Mouse (Mus musculus) ES-Bruce4 (cell line): ENCODE data around the gene Dydc2. TPM values are rescaled to one million over a fixed set of nuclear protein-coding genes. Genes with fewer than 3 reads are reported as not detected.

Experiments
- H3K27ac ChIP-seq: 2 replicates; pipeline ENCODE4 v1.5.1; 2012; ENCODE audit warnings: low read length, inconsistent platforms; ENCODE audit not compliant: insufficient read depth
- H3K27me3 ChIP-seq: 2 replicates; pipeline ENCODE4 v1.6.1; 2012; ENCODE audit warnings: mild to moderate bottlenecking, low read length, inconsistent platforms; ENCODE audit not compliant: control insufficient read depth, poor library complexity, insufficient read depth, severe bottlenecking
- H3K36me3 ChIP-seq: 2 replicates; pipeline ENCODE4 v1.6.1; 2012; ENCODE audit warnings: inconsistent platforms, mild to moderate bottlenecking, low read length, moderate library complexity; ENCODE audit not compliant: control insufficient read depth, poor library complexity, insufficient read depth, severe bottlenecking
- H3K4me1 ChIP-seq: one replicate; pipeline ENCODE4 v1.8.1; 2011; ENCODE audit warnings: low read length; ENCODE audit not compliant: control insufficient read depth, insufficient read depth
- H3K4me3 ChIP-seq: 2 replicates; pipeline ENCODE4 v1.5.1; 2011; ENCODE audit warnings: low read depth, mild to moderate bottlenecking, low read length
- H3K9ac ChIP-seq: 2 replicates; pipeline ENCODE4 v1.6.1; 2012; ENCODE audit warnings: low read depth, mild to moderate bottlenecking, inconsistent platforms; ENCODE audit not compliant: poor library complexity, severe bottlenecking
- H3K9me3 ChIP-seq: replicated peaks from 2 replicates; pipeline ENCODE4 v1.6.1; 2012; ENCODE audit warnings: mild to moderate bottlenecking, low read length, inconsistent platforms; ENCODE audit not compliant: control insufficient read depth, poor library complexity, insufficient read depth, severe bottlenecking
- CTCF ChIP-seq: IDR thresholded peaks from one replicate; pipeline ENCODE4 v1.8.1; 2011; ENCODE audit warnings: low read depth, low read length
- EP300 ChIP-seq: IDR thresholded peaks from 2 replicates; pipeline ENCODE4 v1.6.1; 2011; ENCODE audit warnings: low read depth, low read length; ENCODE audit not compliant: insufficient read depth
- POLR2A ChIP-seq: IDR thresholded peaks from one replicate; pipeline ENCODE4 v1.8.1; 2011; ENCODE audit warnings: low read length; ENCODE audit not compliant: insufficient read depth
- polyA plus RNA-seq: library from polyadenylated mRNA; stranded (reverse); fragments of >200 nt; gene quantifications from 2 replicates; pipeline ENCODE4 v1.2.4, GENCODE M21; 2011; ENCODE audit warnings: low read depth; ENCODE audit not compliant: missing spikeins, insufficient read depth, insufficient read length

Gene Dydc2
- polyA plus RNA-seq, 1 experiment = not detected

DNA sequence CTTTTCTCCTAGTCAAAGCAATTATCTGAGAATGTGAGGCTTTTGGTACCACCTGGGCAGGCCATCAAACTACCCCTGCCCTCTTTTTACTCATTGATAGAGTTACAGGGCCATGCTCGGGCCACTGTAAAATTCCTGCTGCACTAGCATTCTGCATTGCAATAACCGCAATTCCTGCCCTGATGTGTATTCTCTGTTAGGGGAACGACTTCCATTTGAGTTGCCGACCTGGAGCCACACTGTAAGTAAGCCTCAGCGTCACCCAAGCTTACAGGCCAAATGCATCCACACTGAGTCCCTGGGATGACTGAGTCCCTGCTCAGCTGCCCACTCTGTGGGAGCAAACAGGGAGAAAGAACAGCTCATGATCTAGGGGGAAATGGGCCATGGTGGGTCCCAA lies 67.4 kb downstream of the Dydc2 start:
- Histone ChIP-seq H3K27me3 (no peaks in the 10 kb centered on the region), H3K27ac (no peak overlapping the region), H3K36me3 (no peaks in the 10 kb centered on the region), H3K9ac (no peak overlapping the region), H3K4me3 (no peak overlapping the region), H3K4me1 (no peaks in the 10 kb centered on the region), H3K9me3 (no peaks in the 10 kb centered on the region)
- TF ChIP-seq EP300 (no peak), CTCF (no peak), POLR2A (no peak)

DNA sequence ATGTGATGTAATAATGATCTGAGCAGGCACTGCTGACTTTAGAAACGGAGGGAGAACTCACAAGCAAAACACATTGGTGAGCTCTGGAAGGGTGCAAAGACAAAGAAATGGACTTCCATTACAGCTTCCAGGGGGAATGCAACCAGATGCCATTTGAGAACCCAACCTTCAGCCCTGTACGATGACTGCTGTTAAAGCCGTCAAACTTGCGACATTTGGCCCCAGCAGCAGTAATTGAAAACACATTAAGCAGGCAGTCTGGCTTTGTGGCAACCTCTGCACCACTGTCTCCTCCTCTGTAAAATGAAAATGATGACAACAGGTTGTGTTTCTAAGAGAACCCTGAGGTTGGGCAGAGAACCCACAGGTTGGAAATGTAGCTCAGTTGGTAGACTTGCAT lies 68.2 kb downstream of the Dydc2 start:
- no peak overlapping the region for H3K27ac ChIP-seq
- TF ChIP-seq EP300 (no peak), CTCF (no peak), POLR2A (no peak)
- H3K27me3 ChIP-seq = no peaks in the 10 kb centered on the region
- H3K36me3 ChIP-seq = no peaks in the 10 kb centered on the region
- H3K9me3 ChIP-seq = no peaks in the 10 kb centered on the region
- H3K9ac ChIP-seq = no peak overlapping the region
- no peak overlapping the region for H3K4me3 ChIP-seq
- no peaks in the 10 kb centered on the region for H3K4me1 ChIP-seq

DNA sequence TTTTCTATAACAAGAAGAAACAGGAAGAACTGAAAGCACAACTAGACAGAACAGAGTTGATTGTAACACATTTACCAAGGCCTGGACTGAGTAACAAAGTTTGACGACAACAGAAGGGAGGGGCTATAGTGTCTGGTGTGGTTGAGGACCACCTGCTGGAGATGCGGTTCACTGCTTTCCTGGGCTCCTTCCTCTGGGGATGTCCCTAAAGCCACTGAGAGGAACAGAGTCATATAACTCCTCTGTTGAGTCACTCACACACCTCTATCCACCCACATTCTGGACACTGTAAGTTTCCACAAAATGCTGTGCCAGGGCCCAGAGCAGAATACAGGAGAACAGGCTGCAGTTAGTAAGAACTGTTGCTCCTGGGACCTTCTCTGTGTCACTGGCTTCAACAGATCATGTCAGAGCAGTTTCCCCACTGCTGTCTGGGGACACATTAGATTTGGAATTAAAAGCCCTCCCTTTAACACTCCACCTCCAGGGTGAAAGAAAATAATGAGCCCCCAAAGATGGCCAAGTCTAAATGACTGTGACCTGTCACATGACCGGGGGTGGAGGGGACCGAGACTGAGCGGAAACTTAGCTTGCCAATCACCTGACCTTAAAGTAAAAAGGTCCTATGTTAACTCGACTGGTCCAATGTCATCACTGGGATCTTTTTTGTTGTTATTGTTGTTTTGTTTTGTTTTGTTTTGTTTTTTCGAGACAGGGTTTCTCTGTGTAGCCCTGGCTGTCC lies 68.9 kb downstream of the Dydc2 start:
- TF ChIP-seq CTCF (no peak), EP300 (no peak), POLR2A (no peak)
- H3K4me3 ChIP-seq = no peak overlapping the region
- no peak overlapping the region for H3K27ac ChIP-seq
- no peaks in the 10 kb centered on the region for H3K36me3 ChIP-seq
- H3K9ac ChIP-seq = no peak overlapping the region
- no peaks in the 10 kb centered on the region for H3K9me3 ChIP-seq
- no peaks in the 10 kb centered on the region for H3K4me1 ChIP-seq
- H3K27me3 ChIP-seq = no peaks in the 10 kb centered on the region

Other genes with a start within 250 kb of the Dydc2 start
- gene Sh2d4b, start 175.9 kb downstream of the Dydc2 start, polyA plus RNA-seq = 1.7 and 2.6 TPM in 2 replicates
- gene Tspan14, start 102.4 kb downstream of the Dydc2 start, polyA plus RNA-seq = 58.8 and 60.0 TPM in 2 replicates
- 24.8 and 27.5 TPM in 2 replicates for gene Fam213a, start 55.4 kb downstream of the Dydc2 start, polyA plus RNA-seq
- not detected in 2 replicates for gene Dydc1, start 3.7 kb upstream of the Dydc2 start, polyA plus RNA-seq
- 0.52 and 1.2 TPM in 2 replicates for gene Mat1a, start 35.8 kb upstream of the Dydc2 start, polyA plus RNA-seq
- gene Sftpa1, start 62.6 kb upstream of the Dydc2 start, polyA plus RNA-seq = not detected in 2 replicates
- gene Mbl1, start 82.2 kb upstream of the Dydc2 start, polyA plus RNA-seq = not detected in 2 replicates
- gene Sftpd, start 115.9 kb upstream of the Dydc2 start, polyA plus RNA-seq = not detected in 2 replicates
- gene Gm2832, start 209.6 kb upstream of the Dydc2 start, polyA plus RNA-seq = not detected in 2 replicates